Mouse (Mus musculus): ENCODE measurements at regions not wholly inside any gene's neighbourhood (a gene's known extent, or its start where the extent isn't known, plus 50 kb on each side); places are given as distances from the start of the nearest gene placed in this dataset.

DNA sequence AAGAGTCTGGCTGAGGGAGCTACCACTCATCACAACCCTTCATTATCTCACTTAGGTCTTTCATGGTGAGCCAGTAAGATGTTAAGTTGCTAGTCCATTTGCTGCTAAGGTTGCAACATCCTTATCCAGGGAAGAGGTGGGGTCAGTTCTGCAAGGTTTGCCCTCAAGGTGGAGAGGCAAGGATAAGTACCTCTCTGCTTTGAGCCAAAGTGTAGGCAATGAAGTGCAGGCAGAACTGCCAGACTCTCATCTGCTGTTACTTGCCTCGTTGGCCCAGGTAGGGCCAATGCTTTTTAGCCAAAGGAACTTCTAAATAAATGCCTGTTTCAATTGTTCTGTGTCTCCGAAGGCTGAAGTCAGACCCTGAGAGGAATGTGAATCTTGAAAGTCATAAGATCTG lies 59.6 kb upstream of the Lclat1 start:
- no peak for DNase-seq (ENCODE audit: low read depth, low spot score)

GRCm38 (mm10) chr17:73052956-73053355 lies 54.8 kb upstream of the Lclat1 start:
- no peak for DNase-seq (ENCODE audit: low read depth, low spot score)

DNA sequence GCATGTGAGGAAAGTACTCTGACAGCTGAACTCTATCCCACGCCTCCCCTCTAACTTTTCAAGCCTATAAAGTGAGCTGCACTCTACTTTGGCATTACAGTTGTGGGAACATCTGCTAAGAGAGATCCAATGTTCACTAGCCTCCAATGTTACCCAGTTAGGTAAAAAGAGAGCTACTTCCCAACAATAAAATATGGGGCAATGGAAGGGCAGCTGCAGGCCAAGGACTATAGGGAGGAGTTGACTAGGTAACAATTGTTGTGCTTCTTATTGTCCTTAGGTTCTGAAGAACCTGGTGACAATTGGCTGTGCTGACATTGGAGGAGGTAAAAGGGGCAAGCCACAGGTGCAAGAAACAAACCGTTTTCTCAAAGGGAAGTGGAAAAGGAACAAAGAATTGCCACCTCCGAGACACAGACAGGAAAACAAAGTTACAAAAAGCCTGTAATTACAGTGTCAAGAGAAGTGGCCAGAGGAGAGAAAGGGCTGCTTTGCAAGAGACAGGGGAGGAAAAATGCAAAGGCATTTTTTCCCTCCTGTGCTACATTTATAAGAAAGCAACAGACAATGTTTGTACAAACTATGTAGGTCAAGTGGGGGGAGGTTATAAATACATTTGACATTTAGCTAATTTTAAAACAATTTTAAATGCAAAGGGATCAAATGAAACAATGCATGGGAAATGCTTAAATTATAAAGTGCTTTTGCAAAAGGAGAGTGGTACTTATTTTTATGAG lies 54.1 kb upstream of the Lclat1 start:
- no peak for DNase-seq (ENCODE audit: low read depth, low spot score)

DNA sequence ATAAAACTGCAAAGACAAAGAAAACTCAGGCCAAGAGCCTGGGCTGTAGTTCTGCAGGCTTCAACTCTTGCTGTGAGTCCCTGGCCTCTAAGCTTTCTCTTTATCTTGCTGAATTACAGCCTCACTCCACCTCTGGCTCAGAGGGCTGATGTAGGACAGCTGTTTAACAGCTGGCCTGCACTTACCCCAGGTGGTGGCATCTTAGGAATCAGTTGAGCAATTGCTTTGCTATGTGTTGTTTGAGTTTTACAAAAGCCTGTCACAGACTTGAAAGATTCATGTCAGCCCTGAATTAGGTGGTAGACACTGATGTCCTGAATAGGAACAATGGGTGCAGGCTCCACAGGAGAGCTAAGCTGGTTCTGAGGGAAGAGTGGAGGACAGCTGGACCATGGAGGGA lies 53.6 kb upstream of the Lclat1 start:
- no peak for DNase-seq (ENCODE audit: low read depth, low spot score)

GRCm38 (mm10) chr17:73055197-73055596 lies 52.6 kb upstream of the Lclat1 start:
- no peak for DNase-seq (ENCODE audit: low read depth, low spot score)

GRCm38 (mm10) chr17:73055611-73056010 lies 52.2 kb upstream of the Lclat1 start:
- DNase-seq (ENCODE audit: low read depth, low spot score), result no peak

- DNase-seq (ENCODE audit: low read depth, low spot score), result no peak
Measured at GRCm38 (mm10) chr17:73056616-73057015, 51.2 kb upstream of the Lclat1 start.

All from retina, adult 2 months (tissue).